Mouse (Mus musculus) myocyte (in vitro differentiated cells): ENCODE measurements around the gene Wrnip1.

ENCODE experiments used
- E2F4 ChIP-seq: IDR thresholded peaks from one replicate; pipeline ENCODE4 v1.6.1; 2011; ENCODE audit warnings: mild to moderate bottlenecking, control low read depth, moderate library complexity; ENCODE audit not compliant: insufficient read depth
- MAX ChIP-seq: IDR thresholded peaks from one replicate; pipeline ENCODE4 v1.6.1; 2011; ENCODE audit warnings: low read depth, mild to moderate bottlenecking, control low read depth
- MYOD1 ChIP-seq, 3 experiments: IDR thresholded peaks; one replicate each; pipeline ENCODE4 v1.6.1; 2011; ENCODE audit warnings: control low read depth in 2 of 3, low read depth in 2 of 3, mild to moderate bottlenecking in 2 of 3, moderate library complexity in 1 of 3; ENCODE audit not compliant: insufficient read length in 2 of 3, control insufficient read depth in 1 of 3
- MYOG ChIP-seq, 3 experiments: IDR thresholded peaks; one replicate each; pipeline ENCODE4 v1.6.1; 2011; ENCODE audit warnings: control low read depth in 2 of 3, low read depth in 2 of 3, mild to moderate bottlenecking in 2 of 3; ENCODE audit not compliant: insufficient read length in 2 of 3, control insufficient read depth in 1 of 3, insufficient read depth in 1 of 3
- POLR2A ChIP-seq: IDR thresholded peaks from one replicate; pipeline ENCODE4 v1.6.1; 2011; ENCODE audit warnings: low read depth, mild to moderate bottlenecking, control low read depth, moderate library complexity; ENCODE audit not compliant: insufficient read length
- POLR2AphosphoS2 ChIP-seq: IDR thresholded peaks from one replicate; pipeline ENCODE4 v1.6.1; 2011; ENCODE audit warnings: low read depth, control low read depth; ENCODE audit not compliant: insufficient read length
- SRF ChIP-seq: IDR thresholded peaks from one replicate; pipeline ENCODE4 v1.6.1; 2011; ENCODE audit warnings: low read depth; ENCODE audit not compliant: control insufficient read depth, insufficient read length
- TCF12 ChIP-seq: IDR thresholded peaks from one replicate; pipeline ENCODE4 v1.6.1; 2011; ENCODE audit warnings: mild to moderate bottlenecking, control low read depth; ENCODE audit not compliant: poor library complexity, insufficient read depth, severe bottlenecking
- TCF3 ChIP-seq: IDR thresholded peaks from one replicate; pipeline ENCODE4 v1.6.1; 2011; ENCODE audit warnings: low read depth, control low read depth; ENCODE audit not compliant: insufficient read length
- USF1 ChIP-seq: IDR thresholded peaks from one replicate; pipeline ENCODE4 v1.6.1; 2011; ENCODE audit warnings: low read depth, mild to moderate bottlenecking, control low read depth, moderate library complexity

DNA sequence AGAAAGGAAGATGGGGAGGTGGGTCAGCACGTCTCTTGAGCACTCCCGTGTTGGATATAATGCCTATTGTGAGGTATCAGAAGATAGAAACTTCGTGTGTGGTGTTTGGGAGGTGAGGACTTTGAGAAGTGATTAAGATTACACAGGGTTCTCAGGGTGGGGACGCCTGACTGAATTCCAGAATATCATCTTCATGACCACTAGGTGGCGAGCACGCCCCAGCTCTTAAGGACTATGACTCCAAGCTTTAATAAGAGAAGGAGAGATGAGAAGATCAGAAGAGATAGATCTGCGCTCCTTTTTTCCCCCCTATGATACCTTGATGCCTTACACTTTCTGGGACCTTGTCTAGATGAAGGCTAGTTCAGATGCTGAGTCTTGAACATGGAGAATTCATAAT, 50.1 kb downstream of the Wrnip1 start:
- TF ChIP-seq TCF12 (no peak), MYOD1 (IDR thresholded peaks at IDR 0.05; ENCODE audit: control insufficient read depth in 1 of 3, insufficient read length in 2 of 3, low read depth in 2 of 3) (no peak), POLR2A (no peak), MYOG (IDR thresholded peaks at IDR 0.05; ENCODE audit: control insufficient read depth in 1 of 3, insufficient read depth in 1 of 3, insufficient read length in 2 of 3, low read depth in 2 of 3) (no peak), E2F4 (no peak), MAX (no peak), SRF (no peak), POLR2AphosphoS2 (no peak), USF1 (no peak), TCF3 (no peak)
